Mouse (Mus musculus) MEL (cell line): ENCODE results near the gene Wdr1.
"Not testable (repeated sequence)": the region's sequence is repeated elsewhere in the genome, so short reads cannot be mapped to it uniquely, and the experiment has no call there.

Experiments
- CHD1 ChIP-seq: IDR thresholded peaks from 2 replicates; pipeline ENCODE4 v1.6.1; 2012; ENCODE audit warnings: low read depth, mild to moderate bottlenecking, inconsistent platforms, low read length, improper control_type of control experiment
- CTCF ChIP-seq, 3 experiments: IDR thresholded peaks in 2 of 3; conservative IDR thresholded peaks in 1 of 3; 2 replicates each; pipeline ENCODE4 v1.5.1; 2011 to 2012; ENCODE audit warnings: low read length in 3 of 3, low read depth in 2 of 3, mild to moderate bottlenecking in 2 of 3, improper control_type of control experiment in 1 of 3, inconsistent platforms in 1 of 3, mixed read lengths in 1 of 3, moderate library complexity in 1 of 3; ENCODE audit not compliant: control insufficient read depth in 1 of 3, insufficient read depth in 1 of 3, poor library complexity in 1 of 3, severe bottlenecking in 1 of 3
- ETS1 ChIP-seq: IDR thresholded peaks from 2 replicates; pipeline ENCODE4 v1.6.1; 2012; ENCODE audit warnings: low read depth, mild to moderate bottlenecking, inconsistent platforms, low read length, improper control_type of control experiment, moderate library complexity
- GATA1 ChIP-seq: IDR thresholded peaks from 2 replicates; pipeline ENCODE4 v1.6.1; 2011; ENCODE audit warnings: low read depth, low read length, improper control_type of control experiment
- MAX ChIP-seq: IDR thresholded peaks from 2 replicates; pipeline ENCODE4 v1.6.1; 2011; ENCODE audit warnings: low read length, improper control_type of control experiment
- MAZ ChIP-seq: IDR thresholded peaks from 2 replicates; pipeline ENCODE4 v1.6.1; 2012; ENCODE audit warnings: low read depth, mild to moderate bottlenecking, inconsistent platforms, low read length, improper control_type of control experiment
- POLR2A ChIP-seq, 2 experiments: IDR thresholded peaks; 2 replicates each; pipeline ENCODE4 v1.6.1; 2011 to 2012; ENCODE audit warnings: low read length in 2 of 2, mild to moderate bottlenecking in 2 of 2, control low read depth in 1 of 2, improper control_type of control experiment in 1 of 2, low read depth in 1 of 2, moderate library complexity in 1 of 2; ENCODE audit not compliant: control insufficient read depth in 1 of 2, insufficient read depth in 1 of 2, poor library complexity in 1 of 2
- POLR2AphosphoS5 ChIP-seq: IDR thresholded peaks from 2 replicates; pipeline ENCODE4 v1.6.1; 2012; ENCODE audit warnings: low read depth, borderline replicate concordance, mild to moderate bottlenecking, inconsistent platforms, low read length, moderate library complexity, mixed read lengths
- RCOR1 ChIP-seq: IDR thresholded peaks from 2 replicates; pipeline ENCODE4 v1.6.1; 2012; ENCODE audit warnings: low read depth, mild to moderate bottlenecking, inconsistent platforms, low read length, improper control_type of control experiment
- ZKSCAN1 ChIP-seq: IDR thresholded peaks from 2 replicates; pipeline ENCODE4 v1.6.1; 2012; ENCODE audit warnings: low read depth, mild to moderate bottlenecking, inconsistent platforms, low read length, improper control_type of control experiment, moderate library complexity

- TF ChIP-seq ETS1; POLR2A (IDR thresholded peaks at IDR 0.05; ENCODE audit: control insufficient read depth in 1 of 2, insufficient read depth in 1 of 2, low read depth in 1 of 2, low read length in 2 of 2, poor library complexity in 1 of 2); CTCF (IDR thresholded peaks at IDR 0.05 in 2 of 3, conservative IDR thresholded peaks at IDR 0.05 in 1 of 3; ENCODE audit: control insufficient read depth in 1 of 3, insufficient read depth in 1 of 3, low read depth in 2 of 3, low read length in 3 of 3, poor library complexity in 1 of 3, severe bottlenecking in 1 of 3); CHD1; ZKSCAN1; POLR2AphosphoS5; GATA1; RCOR1; MAZ; MAX: not testable (repeated sequence)
These were observed 45.2 kb upstream of the Wdr1 start for GRCm38 (mm10) chr5:38608219-38608618.
